Mouse (Mus musculus): ENCODE data around the gene Psme4. TPM values are rescaled to one million over a fixed set of nuclear protein-coding genes. Genes with fewer than 3 reads are reported as not detected.
A peak's percentile ranks its signal among the peaks of the same experiment; 100 is the strongest.
"Not testable (repeated sequence)": the region's sequence is repeated elsewhere in the genome, so short reads cannot be mapped to it uniquely, and the experiment has no call there.

Psme4 gene
- polyA plus RNA-seq, 1 experiment from 2014 or later = 28.5 TPM

DNA sequence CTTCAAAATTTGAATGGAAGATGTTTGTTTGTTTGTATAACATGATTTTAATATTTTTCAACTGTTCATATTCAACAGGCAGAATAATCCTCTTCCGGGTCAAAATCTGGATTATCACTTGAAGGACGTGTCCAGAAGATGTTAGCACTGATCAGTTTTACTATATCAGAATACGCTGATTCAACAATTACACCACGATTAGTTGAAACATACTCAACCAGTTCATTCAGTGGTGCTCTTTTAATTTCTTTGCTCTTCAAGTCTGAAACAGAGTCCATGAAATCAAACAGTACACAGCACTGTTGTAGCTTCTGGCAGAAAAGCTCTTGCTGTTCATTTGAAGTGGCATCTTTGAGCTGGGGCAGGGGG lies 17.1 kb upstream of the Psme4 start:
- not testable (repeated sequence) for H3K27ac ChIP-seq (replicated peaks; ENCODE audit: low read depth, low read length)

DNA sequence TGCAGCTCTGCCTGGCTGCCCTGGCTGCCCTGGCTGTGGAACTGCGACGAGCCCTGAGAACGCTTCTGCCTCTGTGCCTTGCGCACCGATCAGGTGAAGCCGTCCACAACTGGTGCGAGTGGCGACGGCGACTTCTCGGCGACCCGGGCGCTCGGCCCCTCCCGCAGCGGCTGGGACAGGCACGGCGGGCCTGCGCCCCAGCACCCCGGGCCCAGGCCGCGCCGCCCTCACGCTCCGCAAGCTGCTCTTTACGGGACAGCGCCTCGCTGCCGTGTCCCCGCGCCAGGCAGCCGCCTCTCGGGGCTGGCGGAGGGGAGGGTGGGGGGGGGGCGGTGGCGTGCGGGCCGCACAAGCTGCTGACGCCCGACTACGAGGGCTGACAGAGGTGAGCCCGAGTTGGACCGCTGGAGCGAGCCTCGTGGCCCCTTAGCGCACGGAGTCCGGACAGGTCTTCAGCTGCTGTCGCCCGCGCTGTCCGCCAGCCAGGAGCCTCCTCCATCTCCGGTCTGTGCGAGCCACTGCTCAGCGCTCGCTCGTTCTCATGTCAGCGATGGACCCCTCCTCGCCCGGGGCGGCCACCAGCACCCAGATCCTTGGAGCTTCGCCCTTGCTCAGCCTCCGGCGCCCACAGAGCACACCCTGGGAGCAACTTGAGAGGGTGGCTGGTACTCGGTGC lies 16.5 kb upstream of the Psme4 start:
- peak; percentile 42 for DNase-seq (ENCODE audit: low spot score)

More for the DNA sequence above, 17.1 kb upstream of the Psme4 start:
- not testable (repeated sequence) for H3K4me1 ChIP-seq (ENCODE audit: control insufficient read depth, insufficient read depth, low read length); H3K27me3 ChIP-seq (replicated peaks; ENCODE audit: control insufficient read depth, insufficient read depth, low read length); H3K36me3 ChIP-seq (ENCODE audit: control insufficient read depth, insufficient read depth, low read length); H3K9me3 ChIP-seq (ENCODE audit: control insufficient read depth, low read length); DNase-seq (ENCODE audit: low spot score); ATAC-seq (ENCODE audit: low read depth)
- H3K4me3 ChIP-seq (ENCODE audit: low read depth, low read length) = peak overlapping the region; percentile 60
- H3K9ac ChIP-seq (ENCODE audit: low read depth, low read length) = peak overlapping the region; percentile 74
- peak overlapping the region; percentile 97 for H3K4me2 ChIP-seq (ENCODE audit: low read depth, low read length)
- WGBS = 68% methylated on average over 4 of the region's 4 CpGs

DNA sequence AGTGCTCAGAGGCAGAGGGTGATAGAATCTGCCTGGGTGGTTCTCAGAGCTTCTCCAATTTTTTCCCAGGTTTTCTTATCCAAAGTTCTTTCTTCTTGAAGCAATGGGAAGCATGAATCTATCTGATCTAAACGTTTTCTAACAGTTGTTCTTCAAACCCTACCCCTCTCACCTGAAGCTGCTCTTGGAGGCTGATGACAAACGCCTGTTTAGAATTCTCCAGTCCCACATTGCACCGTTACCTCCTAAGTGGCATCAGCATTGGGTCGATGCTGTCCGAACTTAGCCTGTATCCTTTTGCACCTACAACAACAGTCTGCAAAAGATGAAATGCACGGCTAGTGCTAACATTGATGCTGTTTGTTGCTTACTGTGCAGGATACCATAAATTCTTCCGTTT lies 10.1 kb upstream of the Psme4 start:
- H3K27me3 ChIP-seq (replicated peaks; ENCODE audit: control insufficient read depth, insufficient read depth, low read length) = no peaks in the 10 kb centered on the region
- DNase-seq (ENCODE audit: low spot score) (no peak), ATAC-seq (ENCODE audit: low read depth) (no peak)
- H3K9ac ChIP-seq (ENCODE audit: low read depth, low read length) = no peak overlapping the region
- H3K4me1 ChIP-seq (ENCODE audit: control insufficient read depth, insufficient read depth, low read length) = no peaks in the 10 kb centered on the region
- 86% methylated on average over 7 of the region's 7 CpGs for WGBS
- no peaks in the 10 kb centered on the region for H3K9me3 ChIP-seq (ENCODE audit: control insufficient read depth, low read length)
- no peaks in the 10 kb centered on the region for H3K36me3 ChIP-seq (ENCODE audit: control insufficient read depth, insufficient read depth, low read length)
- H3K27ac ChIP-seq (replicated peaks; ENCODE audit: low read depth, low read length) = no peak overlapping the region
- no peak overlapping the region for H3K4me3 ChIP-seq (ENCODE audit: low read depth, low read length)
- H3K4me2 ChIP-seq (ENCODE audit: low read depth, low read length) = no peak overlapping the region

More for the DNA sequence above, 16.5 kb upstream of the Psme4 start:
- H3K9me3 ChIP-seq (ENCODE audit: control insufficient read depth, low read length) = no peaks in the 10 kb centered on the region
- ATAC-seq (ENCODE audit: low read depth) = peak; percentile 85
- 0 out of 2 replicates have a peak, but pooled peaks cover 3% of the 10 kb centered on the region for H3K4me1 ChIP-seq (ENCODE audit: control insufficient read depth, insufficient read depth, low read length)
- H3K9ac ChIP-seq (ENCODE audit: low read depth, low read length) = peak overlapping the region; percentile 74
- peak overlapping the region; percentile 97 for H3K4me2 ChIP-seq (ENCODE audit: low read depth, low read length)
- H3K36me3 ChIP-seq (ENCODE audit: control insufficient read depth, insufficient read depth, low read length) = no peaks in the 10 kb centered on the region
- H3K27ac ChIP-seq (replicated peaks; ENCODE audit: low read depth, low read length) = no peak overlapping the region
- H3K4me3 ChIP-seq (ENCODE audit: low read depth, low read length) = peak overlapping the region; percentile 60
- H3K27me3 ChIP-seq (replicated peaks; ENCODE audit: control insufficient read depth, insufficient read depth, low read length) = peaks cover 9% of the 10 kb centered on the region; the same call in 1 of the 2 replicates
- WGBS = under 1% methylated on average over 29 of the region's 66 CpGs

DNA sequence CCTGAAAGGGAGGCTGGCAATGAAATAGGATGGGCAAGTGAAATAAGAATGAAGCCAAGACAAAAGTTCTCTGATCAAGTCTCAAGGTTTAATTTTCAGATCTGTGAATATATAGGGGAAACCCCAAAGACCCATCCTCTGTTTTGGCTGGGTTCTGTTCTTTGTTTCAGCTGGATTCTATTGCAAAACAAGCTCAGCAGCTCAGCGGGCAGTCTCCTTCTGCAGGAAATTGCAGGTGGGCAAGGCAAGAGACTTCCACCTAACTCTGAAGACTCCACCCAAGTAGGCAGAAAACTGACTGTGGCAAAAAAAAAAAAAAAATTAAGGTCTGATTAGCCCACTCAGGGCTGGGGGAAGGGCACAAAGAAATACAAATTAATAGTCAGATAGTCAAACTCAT lies 9.6 kb upstream of the Psme4 start:
- no peak overlapping the region for H3K4me3 ChIP-seq (ENCODE audit: low read depth, low read length)
- H3K27ac ChIP-seq (replicated peaks; ENCODE audit: low read depth, low read length) = no peak overlapping the region
- no peak overlapping the region for H3K9ac ChIP-seq (ENCODE audit: low read depth, low read length)
- H3K36me3 ChIP-seq (ENCODE audit: control insufficient read depth, insufficient read depth, low read length) = no peaks in the 10 kb centered on the region
- no peaks in the 10 kb centered on the region for H3K27me3 ChIP-seq (replicated peaks; ENCODE audit: control insufficient read depth, insufficient read depth, low read length)
- ATAC-seq (ENCODE audit: low read depth) = no peak
- H3K9me3 ChIP-seq (ENCODE audit: control insufficient read depth, low read length) = no peaks in the 10 kb centered on the region
- no peaks in the 10 kb centered on the region for H3K4me1 ChIP-seq (ENCODE audit: control insufficient read depth, insufficient read depth, low read length)
- no peak overlapping the region for H3K4me2 ChIP-seq (ENCODE audit: low read depth, low read length)
- 68% methylated on average over 1 of the region's 1 CpGs for WGBS
- DNase-seq (ENCODE audit: low spot score) = no peak

DNA sequence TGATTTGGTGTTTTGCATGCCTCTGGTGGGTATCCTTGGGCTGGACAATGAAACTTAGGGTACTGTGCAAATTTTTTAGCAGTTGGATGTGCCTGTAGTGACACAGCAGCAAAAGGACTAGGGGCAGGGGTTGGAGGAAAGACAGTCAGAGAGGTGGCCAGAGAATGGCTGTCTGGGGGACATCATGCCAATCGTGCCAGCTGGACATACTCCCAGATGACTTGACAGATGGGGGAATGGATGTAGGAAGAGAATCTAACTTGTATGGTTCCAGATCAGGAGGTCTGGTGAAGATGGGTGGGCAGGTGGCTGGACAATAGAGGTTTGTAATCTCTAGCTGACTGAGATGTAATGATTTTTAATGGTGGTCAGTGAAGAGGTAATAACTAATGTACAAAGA lies 6.5 kb upstream of the Psme4 start:
- Histone ChIP-seq H3K36me3 (ENCODE audit: control insufficient read depth, insufficient read depth, low read length) (no peaks in the 10 kb centered on the region), H3K4me2 (ENCODE audit: low read depth, low read length) (no peak overlapping the region), H3K9me3 (ENCODE audit: control insufficient read depth, low read length) (no peaks in the 10 kb centered on the region), H3K27ac (replicated peaks; ENCODE audit: low read depth, low read length) (no peak overlapping the region), H3K4me3 (ENCODE audit: low read depth, low read length) (no peak overlapping the region), H3K4me1 (ENCODE audit: control insufficient read depth, insufficient read depth, low read length) (no peaks in the 10 kb centered on the region), H3K9ac (ENCODE audit: low read depth, low read length) (no peak overlapping the region), H3K27me3 (replicated peaks; ENCODE audit: control insufficient read depth, insufficient read depth, low read length) (no peaks in the 10 kb centered on the region)
- ATAC-seq (ENCODE audit: low read depth) (no peak), DNase-seq (ENCODE audit: low spot score) (no peak)
- 87% methylated on average over 1 of the region's 1 CpGs for WGBS

DNA sequence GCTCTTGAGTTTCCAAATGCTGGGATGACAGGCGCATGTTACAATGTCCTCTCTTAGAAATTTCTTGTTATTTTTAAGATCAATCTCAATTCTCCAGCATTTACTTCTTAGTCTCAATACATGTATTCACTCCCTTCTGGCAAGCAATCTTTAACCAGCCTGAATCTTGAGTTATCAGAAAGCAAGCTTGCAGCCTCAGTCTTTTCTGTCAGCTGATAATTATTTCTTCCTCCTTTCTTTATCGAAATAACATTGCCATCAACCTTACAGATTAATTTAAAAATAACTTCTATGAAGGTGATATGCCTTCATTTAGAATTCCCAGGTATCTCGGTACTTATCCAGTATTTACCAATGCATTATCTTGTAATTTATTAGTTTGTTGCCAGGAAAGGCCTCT lies 709 bp upstream of the Psme4 start:
- H3K27ac ChIP-seq (replicated peaks; ENCODE audit: low read depth, low read length) = peak overlapping the region; percentile 88
- H3K36me3 ChIP-seq (ENCODE audit: control insufficient read depth, insufficient read depth, low read length) = no peaks in the 10 kb centered on the region
- DNase-seq (ENCODE audit: low spot score) = no peak
- peak overlapping the region; percentile 81 for H3K4me2 ChIP-seq (ENCODE audit: low read depth, low read length)
- no peak for ATAC-seq (ENCODE audit: low read depth)
- no peaks in the 10 kb centered on the region for H3K27me3 ChIP-seq (replicated peaks; ENCODE audit: control insufficient read depth, insufficient read depth, low read length)
- H3K4me3 ChIP-seq (ENCODE audit: low read depth, low read length) = peak overlapping the region; percentile 94
- H3K4me1 ChIP-seq (ENCODE audit: control insufficient read depth, insufficient read depth, low read length) = peaks cover 5% of the 10 kb centered on the region
- H3K9me3 ChIP-seq (ENCODE audit: control insufficient read depth, low read length) = no peaks in the 10 kb centered on the region
- 80% methylated on average over 3 of the region's 3 CpGs for WGBS
- H3K9ac ChIP-seq (ENCODE audit: low read depth, low read length) = peak overlapping the region; percentile 90

DNA sequence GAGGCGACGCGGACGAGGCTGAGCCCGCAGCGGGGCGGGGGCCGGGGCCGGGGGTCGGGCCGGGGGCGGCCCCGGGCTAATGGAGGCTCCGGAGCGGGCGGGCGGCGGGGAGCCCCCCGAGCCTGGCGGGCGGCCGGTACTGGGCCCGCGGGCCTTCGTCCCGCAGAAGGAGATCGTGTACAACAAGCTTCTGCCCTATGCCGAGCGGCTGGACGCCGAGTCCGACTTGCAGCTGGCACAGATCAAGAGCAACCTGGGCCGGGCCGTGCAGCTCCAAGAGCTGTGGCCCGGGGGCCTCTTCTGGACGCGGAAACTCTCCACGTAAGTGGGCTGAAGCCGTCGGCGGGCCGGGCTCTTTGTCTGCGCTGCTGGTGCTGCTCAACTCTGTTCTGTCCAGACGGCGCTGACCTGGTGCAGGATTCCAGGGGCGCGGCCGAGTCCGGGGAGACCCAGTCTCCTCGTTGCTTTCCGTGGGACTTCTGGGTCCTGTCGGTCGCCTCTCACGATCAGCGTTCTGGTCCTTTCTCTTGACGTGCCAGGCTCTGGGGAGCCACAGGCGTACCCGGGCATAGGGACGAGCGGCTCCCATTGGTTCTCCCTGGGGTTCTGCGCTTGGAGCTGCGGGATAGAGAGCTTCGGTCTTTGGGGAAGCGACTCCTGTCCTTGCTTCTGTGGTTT lies 517 bp downstream of the Psme4 start:
- no peaks in the 10 kb centered on the region for H3K9me3 ChIP-seq (ENCODE audit: control insufficient read depth, low read length)
- H3K36me3 ChIP-seq (ENCODE audit: control insufficient read depth, insufficient read depth, low read length) = no peaks in the 10 kb centered on the region
- 0% methylated on average over 26 of the region's 64 CpGs for WGBS
- peak overlapping the region; percentile 81 for H3K4me2 ChIP-seq (ENCODE audit: low read depth, low read length)
- ATAC-seq (ENCODE audit: low read depth) (peak; percentile 74), DNase-seq (ENCODE audit: low spot score) (peak; percentile 70)
- H3K27me3 ChIP-seq (replicated peaks; ENCODE audit: control insufficient read depth, insufficient read depth, low read length) = no peaks in the 10 kb centered on the region
- peak overlapping the region; percentile 88 for H3K27ac ChIP-seq (replicated peaks; ENCODE audit: low read depth, low read length)
- peaks cover 5% of the 10 kb centered on the region for H3K4me1 ChIP-seq (ENCODE audit: control insufficient read depth, insufficient read depth, low read length)
- H3K9ac ChIP-seq (ENCODE audit: low read depth, low read length) = peak overlapping the region; percentile 90
- H3K4me3 ChIP-seq (ENCODE audit: low read depth, low read length) = peak overlapping the region; percentile 94

DNA sequence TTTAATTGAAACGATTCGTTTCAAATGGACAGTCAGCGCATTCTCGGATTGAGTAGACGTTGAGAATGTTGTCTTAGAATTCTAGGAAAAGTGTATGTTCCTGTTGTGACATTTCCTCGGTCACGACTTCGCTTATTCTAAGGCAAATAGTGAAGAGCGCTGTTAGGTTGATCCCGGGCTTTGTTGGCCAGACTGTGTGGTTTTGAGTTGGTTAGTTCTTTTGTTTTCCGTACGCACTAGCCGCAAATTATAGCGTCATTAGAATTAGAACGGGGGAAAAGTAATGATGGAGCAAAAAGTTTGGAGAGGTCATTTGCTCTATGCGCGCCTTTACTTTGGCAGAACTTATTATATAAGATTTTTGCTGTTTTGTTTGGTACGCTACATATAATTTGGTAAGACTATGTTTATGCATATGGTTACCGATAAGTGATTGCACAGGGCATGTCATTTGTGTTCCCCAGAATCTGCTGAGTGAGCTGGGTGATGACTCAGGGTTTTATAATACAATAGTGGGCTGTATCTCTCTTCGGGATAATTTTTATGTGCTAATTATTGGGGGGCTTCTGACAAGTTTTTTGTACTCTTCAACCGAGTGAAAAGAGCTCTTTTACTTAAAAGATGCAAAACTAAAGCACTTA lies 1.4 kb downstream of the Psme4 start:
- H3K9me3 ChIP-seq (ENCODE audit: control insufficient read depth, low read length) = no peaks in the 10 kb centered on the region
- no peaks in the 10 kb centered on the region for H3K36me3 ChIP-seq (ENCODE audit: control insufficient read depth, insufficient read depth, low read length)
- peak overlapping the region; percentile 90 for H3K9ac ChIP-seq (ENCODE audit: low read depth, low read length)
- 2% methylated on average over 21 of the region's 21 CpGs for WGBS
- peaks cover 5% of the 10 kb centered on the region for H3K4me1 ChIP-seq (ENCODE audit: control insufficient read depth, insufficient read depth, low read length)
- peak overlapping the region; percentile 88; the same call in 1 of the 2 replicates for H3K27ac ChIP-seq (replicated peaks; ENCODE audit: low read depth, low read length)
- DNase-seq (ENCODE audit: low spot score) (peak; percentile 24), ATAC-seq (ENCODE audit: low read depth) (no peak)
- H3K4me2 ChIP-seq (ENCODE audit: low read depth, low read length) = peak overlapping the region; percentile 81
- no peaks in the 10 kb centered on the region for H3K27me3 ChIP-seq (replicated peaks; ENCODE audit: control insufficient read depth, insufficient read depth, low read length)
- H3K4me3 ChIP-seq (ENCODE audit: low read depth, low read length) = peak overlapping the region; percentile 94
